Mouse (Mus musculus) ES-E14 (cell line): ENCODE data around the gene Zfp385b.

Experiments
- ZC3H11A ChIP-seq: IDR thresholded peaks from 2 replicates; pipeline ENCODE4 v1.6.1; 2012; ENCODE audit warnings: low read depth, mild to moderate bottlenecking, inconsistent platforms, low read length, borderline replicate concordance
- ZNF384 ChIP-seq: IDR thresholded peaks from 2 replicates; pipeline ENCODE4 v1.6.1; 2012; ENCODE audit warnings: low read depth, low read length, inconsistent platforms

GRCm38 (mm10) chr2:77804781-77805180 lies 14.7 kb downstream of the Zfp385b start:
- TF ChIP-seq ZC3H11A (no peak), ZNF384 (no peak)
